Mouse (Mus musculus) gastrocnemius, postnatal 25 days (tissue): Measurements from ENCODE around the gene Klhl29. TPM values are rescaled to one million over a fixed set of nuclear protein-coding genes. Genes with fewer than 3 reads are reported as not detected.
A peak's percentile ranks its signal among the peaks of the same experiment; 100 is the strongest.

Experiments
- DNase-seq: peaks from one replicate; pipeline ENCODE4 v3.0.0; 2022
- total RNA-seq, 2 experiments: library from RNA; stranded (reverse); gene quantifications; 1 replicate in 1 of 2; 2 replicates in 1 of 2; pipeline ENCODE4 v1.2.3; 2021

Gene Klhl29
- total RNA-seq, 2 experiments from 2014 or later = 1.5 to 3.4 TPM

GRCm38 (mm10) chr12:5120249-5120648 lies 255.2 kb downstream of the Klhl29 start:
- DNase-seq = no peak

- DNase-seq = peak; percentile 95
Measured at GRCm38 (mm10) chr12:5119726-5120125, 255.8 kb downstream of the Klhl29 start.

DNA sequence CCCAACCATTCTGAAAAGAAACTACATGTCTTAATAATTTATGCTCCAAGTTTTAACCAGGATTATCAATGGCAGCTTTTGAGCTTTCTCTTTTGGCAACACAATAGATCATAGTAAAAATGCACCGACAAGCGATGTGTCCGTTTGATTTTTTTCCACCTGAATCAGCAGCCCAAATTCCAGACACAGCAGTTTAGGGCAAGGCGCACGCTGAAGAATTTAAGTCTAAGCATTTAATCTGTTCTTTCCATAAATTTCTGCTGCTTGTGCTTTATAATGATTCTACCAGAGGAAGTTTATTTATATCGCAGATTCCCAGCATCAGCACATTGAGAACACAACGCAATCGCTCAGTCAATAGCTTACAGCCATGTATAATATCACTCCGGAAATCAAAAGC lies 256.2 kb downstream of the Klhl29 start:
- DNase-seq = no peak

GRCm38 (mm10) chr12:5116605-5117004 lies 258.9 kb downstream of the Klhl29 start:
- no peak for DNase-seq

DNA sequence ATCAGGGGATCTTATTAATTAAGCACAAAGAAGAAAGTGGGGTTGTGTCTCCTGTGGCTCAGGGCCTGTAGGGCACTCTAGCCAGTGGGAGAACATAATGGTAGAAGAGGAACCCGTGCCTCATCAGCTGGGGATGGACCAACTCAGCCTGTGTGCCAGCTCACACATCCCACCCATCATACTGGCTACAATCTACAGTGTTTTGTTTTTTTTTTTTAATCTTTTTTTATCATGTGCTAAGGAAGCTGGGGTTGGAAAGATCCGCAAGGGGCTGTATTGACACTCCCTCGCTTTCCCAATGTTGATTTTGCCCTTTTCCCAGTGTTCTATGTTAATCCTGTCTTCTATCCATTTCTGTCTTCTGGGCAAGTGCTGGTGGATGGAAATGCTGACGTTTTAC lies 260.9 kb downstream of the Klhl29 start:
- no peak for DNase-seq

DNA sequence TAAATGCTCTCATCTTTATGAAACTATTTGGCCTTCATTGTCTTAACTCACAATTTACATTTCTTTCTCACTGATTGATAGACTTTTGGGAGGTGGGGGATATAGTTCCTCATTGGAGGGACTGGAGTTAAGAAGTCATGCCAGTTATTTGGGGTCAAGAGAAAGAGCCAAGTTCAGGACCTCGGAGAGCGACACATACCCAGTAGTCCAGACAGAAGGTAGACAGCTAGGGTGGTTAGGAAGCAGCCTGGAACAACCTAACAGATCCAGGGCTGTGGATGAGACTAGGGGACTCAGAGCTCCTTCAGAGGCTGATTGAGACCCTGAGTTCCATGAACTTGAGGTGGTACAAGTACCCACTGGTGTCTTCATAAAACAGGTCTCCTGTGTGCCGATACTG lies 264.1 kb downstream of the Klhl29 start:
- no peak for DNase-seq

- no peak for DNase-seq
Measured at GRCm38 (mm10) chr12:5108613-5109012, 266.9 kb downstream of the Klhl29 start.

DNA sequence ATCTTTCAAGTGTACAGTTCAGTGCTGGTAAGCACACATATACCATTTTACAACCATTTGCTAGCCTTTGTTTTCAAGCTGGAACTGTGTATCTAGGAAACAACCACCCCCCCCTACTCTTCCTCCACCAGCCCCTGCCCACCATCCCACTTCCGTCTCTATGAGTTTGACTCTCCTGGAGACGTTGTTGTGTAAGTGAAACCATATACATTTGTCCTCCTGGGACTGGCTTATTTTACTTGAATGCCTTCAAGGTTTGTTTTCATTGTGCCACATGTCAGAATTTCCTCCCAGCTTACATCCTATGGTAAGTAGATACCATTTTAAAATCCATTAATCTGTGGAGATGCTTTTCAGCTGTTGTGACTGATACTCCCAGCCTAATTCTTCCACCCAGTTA lies 267.7 kb downstream of the Klhl29 start:
- no peak for DNase-seq

GRCm38 (mm10) chr12:5104422-5105052 lies 270.9 kb downstream of the Klhl29 start:
- no peak for DNase-seq

- no peak for DNase-seq
Measured at GRCm38 (mm10) chr12:5101411-5102024, 274.0 kb downstream of the Klhl29 start.

DNA sequence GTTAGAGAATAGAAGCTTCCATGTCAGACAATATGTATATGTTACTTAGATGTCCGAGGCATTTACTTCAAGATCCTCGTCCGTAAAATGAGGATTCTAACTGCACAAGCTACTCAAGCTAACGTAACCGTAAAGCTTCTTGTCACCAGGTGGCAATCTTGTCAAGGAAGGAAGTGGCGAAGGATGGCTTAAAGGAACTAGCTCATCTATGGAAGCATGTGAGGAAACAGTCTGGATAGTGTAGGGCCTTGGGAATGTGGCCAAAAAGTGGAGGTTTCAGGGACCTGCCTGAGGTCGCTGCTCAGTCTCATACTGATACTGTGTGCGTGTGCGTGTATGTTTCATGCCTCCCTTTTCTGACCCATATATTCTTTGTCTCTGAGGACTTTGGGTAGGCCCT lies 275.9 kb downstream of the Klhl29 start:
- no peak for DNase-seq

DNA sequence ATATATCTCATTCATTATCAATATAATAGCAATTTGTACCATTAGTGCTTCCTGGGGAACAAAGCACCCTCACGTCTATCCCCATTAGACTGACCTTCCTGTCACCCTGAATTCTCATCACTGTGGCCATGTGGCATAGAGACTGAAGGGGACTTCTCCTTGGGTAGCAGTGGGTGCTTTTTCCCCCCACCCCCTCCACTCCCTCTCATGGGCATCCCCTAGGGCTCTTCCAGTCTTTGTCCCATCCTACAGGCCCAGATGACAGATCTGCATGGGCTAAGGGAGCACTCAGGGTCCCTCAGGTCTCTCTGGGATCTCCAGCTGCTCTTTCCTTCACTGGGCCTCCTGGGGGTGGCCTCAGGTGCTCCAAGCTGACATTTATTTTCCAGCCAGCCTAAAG lies 286.8 kb downstream of the Klhl29 start:
- no peak for DNase-seq

GRCm38 (mm10) chr12:5087787-5088519 lies 287.5 kb downstream of the Klhl29 start:
- peak; percentile 27 for DNase-seq

DNA sequence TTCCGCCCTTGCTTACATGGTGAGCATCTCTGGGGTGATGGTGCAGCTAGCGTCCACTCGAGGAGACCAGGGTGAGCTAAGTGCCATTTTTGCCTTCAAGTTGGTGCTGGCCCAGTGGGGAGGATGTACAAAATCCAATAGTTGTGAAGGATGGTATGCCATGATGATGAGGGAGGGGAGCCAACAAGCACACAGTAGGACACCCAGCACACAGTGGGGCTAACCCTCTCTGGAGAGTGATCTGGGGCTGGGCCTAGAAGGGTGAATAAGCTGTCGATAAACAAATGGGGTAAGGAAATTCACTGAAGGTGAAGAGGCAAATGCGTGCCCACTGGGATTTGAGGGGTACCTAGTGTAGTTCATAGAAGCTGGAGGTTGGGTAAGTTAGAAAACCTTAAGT lies 290.8 kb downstream of the Klhl29 start:
- DNase-seq = no peak

DNA sequence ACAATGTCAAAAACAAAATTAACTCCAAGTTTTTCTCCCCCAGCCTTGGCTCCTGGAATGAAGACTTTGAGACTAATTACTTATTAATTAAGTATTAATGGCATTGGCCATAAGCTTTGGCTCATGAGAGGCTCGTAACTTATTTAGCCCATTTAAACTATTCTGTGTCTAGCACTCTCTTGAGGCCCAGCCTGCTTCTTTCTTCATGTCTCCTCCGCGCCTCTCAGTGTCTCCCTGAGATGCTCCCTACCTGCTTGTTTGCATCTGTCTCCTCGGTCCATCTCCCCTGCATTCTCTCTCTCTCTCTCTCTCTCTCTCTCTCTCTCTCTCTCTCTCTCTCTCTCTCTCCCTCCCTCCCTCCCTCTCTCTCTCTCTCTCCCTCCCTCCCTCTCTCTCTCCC lies 294.0 kb downstream of the Klhl29 start:
- DNase-seq = no peak

- DNase-seq = no peak
Measured at GRCm38 (mm10) chr12:5073191-5073590, 302.3 kb downstream of the Klhl29 start.

GRCm38 (mm10) chr12:5070131-5070530 lies 305.4 kb downstream of the Klhl29 start:
- DNase-seq = no peak

- no peak for DNase-seq
Measured at GRCm38 (mm10) chr12:5067590-5067989, 307.9 kb downstream of the Klhl29 start.

- DNase-seq = no peak
Measured at GRCm38 (mm10) chr12:5048104-5048503, 327.4 kb downstream of the Klhl29 start.

GRCm38 (mm10) chr12:5044141-5044540 lies 331.3 kb downstream of the Klhl29 start:
- DNase-seq = no peak

GRCm38 (mm10) chr12:5038008-5038407 lies 337.5 kb downstream of the Klhl29 start:
- no peak for DNase-seq

- DNase-seq = no peak
Measured at GRCm38 (mm10) chr12:5029035-5029434, 346.4 kb downstream of the Klhl29 start.
